Mouse (Mus musculus) c-Kit-positive CD71-negative TER-119-negative erythroid progenitor cells, embryonic 14.5 days (primary cell): ENCODE data around the gene Trim37.

Experiments
- DNase-seq: peaks from one replicate; pipeline ENCODE4 v3.0.0-alpha.2; 2013; ENCODE audit warnings: low read depth

Trim37 gene

GRCm38 (mm10) chr11:87126824-87127816 is at the start of gene Trim37:
Gene Trim37, plus strand, starts transcription at chr11:87127077.
- peak; percentile 79 for DNase-seq

GRCm38 (mm10) chr11:87083712-87084111 is 43.2 kb upstream of the Trim37 start:
- no peak for DNase-seq

- no peak for DNase-seq
Observed at GRCm38 (mm10) chr11:87085461-87085860, 41.4 kb upstream of the Trim37 start.

- DNase-seq: peak; percentile 82
Observed at GRCm38 (mm10) chr11:87086290-87086984, 40.4 kb upstream of the Trim37 start, which contains the start of gene Smg8. Gene Smg8, minus strand, starts transcription at chr11:87086774.

DNA sequence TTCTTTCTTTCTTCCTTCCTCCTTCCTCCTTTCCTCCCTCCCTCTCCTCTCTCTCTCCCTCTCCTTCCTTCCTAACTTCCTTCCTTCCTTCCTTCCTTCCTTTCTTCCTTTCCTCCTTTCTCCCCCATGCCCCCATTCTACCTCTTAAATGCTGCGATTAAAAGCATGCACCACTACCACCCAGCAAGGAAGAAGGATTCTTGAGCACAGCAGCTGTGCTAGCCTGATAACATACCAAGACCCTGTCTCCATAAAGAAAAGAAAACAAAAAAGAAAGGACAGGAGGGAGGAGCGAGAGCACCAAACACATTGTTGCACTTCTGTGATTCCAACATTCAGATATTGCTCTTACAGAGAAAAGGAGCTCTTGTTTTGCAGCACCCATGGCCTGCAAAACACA is 39.7 kb upstream of the Trim37 start:
- no peak for DNase-seq

GRCm38 (mm10) chr11:87108409-87108754 is 18.5 kb upstream of the Trim37 start, which contains the start of gene Prr11:
Gene Prr11, minus strand, starts transcription at chr11:87108708.
- DNase-seq: no peak

DNA sequence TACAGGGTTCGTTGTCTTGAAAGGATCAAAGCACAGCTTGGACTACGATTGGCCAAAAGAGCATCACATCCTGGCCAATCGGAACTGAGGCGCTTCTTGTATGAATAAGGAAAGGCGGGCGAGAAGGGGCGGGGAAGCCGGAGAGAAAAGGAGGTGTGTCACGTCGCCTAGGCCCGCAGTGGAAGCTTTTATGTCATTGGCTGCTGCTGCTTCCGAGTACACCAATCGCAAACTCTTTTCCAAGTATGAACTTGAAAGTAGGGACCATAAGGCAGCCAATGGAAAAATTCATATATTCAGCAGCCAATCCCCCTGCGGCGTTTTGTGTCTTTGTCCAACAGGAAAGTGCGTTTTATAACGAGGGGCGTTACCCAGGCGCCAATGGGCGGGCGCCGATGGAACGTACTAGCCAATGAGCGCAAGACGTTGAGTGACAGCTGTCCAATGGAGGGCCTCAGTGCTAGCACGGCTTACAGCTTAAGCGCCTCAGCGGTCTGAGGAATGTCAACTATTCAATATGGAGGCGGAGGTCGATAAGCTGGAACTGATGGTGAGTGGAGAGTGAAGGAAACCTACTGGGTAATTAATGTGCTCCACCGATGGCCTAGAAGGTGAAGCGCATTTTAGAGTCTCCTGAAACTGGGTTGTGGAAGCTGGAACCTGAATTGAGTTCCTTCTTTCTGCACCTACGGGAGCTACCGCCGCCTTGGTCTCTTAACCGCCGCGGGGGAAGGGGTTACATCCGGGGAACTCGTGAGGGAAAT is 17.9 kb upstream of the Trim37 start, which contains the start of gene Ska2:
TSS of gene Ska2 (plus strand) at position 480 of the 764 bp plus-strand sequence.
- DNase-seq: peak; percentile 98

- DNase-seq: no peak
Observed at GRCm38 (mm10) chr11:87109519-87110171, 17.2 kb upstream of the Trim37 start.

DNA sequence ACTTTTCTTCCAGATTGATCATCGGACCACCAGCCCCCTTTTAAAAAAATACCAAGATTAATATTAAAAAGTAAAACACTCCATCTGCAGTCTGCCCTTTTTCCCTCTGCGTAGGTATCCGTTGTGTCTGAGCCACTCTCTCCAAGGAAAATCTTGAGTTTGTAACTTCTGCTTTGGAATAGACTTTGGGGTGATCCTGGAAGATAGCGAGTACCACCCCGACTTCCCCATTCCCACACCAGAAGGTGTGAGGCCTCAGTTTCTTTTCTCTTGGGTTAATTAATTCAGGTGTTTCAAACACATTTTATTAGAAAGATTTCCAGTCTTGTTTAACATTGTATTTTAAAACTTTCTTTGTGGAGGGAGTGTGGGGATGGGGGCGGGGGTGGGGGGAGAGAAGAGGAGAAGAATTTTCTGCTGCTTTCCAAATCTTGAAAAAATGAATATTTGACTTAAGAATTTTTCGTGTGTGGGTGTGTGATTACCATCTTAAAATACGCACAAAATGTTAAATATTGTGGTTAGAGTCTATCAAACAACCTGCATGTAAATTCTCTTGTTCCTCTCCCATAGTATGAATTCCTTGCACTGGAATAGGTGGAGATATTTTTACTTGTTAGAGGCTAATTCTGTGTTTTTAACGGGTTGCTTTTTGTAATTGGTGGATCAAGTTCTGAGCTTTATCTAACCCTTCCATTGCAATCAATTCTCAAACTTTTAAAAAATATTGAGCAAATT is 16.5 kb upstream of the Trim37 start:
- DNase-seq: no peak

GRCm38 (mm10) chr11:87121864-87122263 is 5.0 kb upstream of the Trim37 start:
- no peak for DNase-seq

- DNase-seq: no peak
Observed at GRCm38 (mm10) chr11:87125562-87125961, 1.3 kb upstream of the Trim37 start.

- DNase-seq: peak; percentile 12
Observed at GRCm38 (mm10) chr11:87126281-87126823, 525 bp upstream of the Trim37 start.

DNA sequence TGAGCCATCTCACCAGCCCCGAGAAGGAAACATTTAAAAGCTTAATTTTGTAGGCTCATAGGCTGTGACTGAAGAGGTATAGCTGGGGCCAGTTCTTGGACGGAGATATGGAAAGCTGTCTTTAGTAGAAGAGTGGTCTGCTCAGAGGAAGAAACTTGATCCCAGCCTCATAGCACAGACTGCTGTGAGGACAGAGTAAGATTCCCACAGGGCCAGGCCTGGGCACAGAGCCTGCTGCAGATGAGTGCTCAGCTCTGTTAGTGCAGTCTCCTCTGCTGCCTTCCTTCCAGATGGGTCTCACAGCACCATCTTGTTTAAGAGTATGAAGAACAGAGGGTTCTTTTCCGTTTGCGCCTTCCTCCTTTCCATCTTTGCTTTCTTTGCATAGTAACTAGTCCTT is 9.4 kb downstream of the Trim37 start:
- DNase-seq: no peak

GRCm38 (mm10) chr11:87158012-87158411 is 31.1 kb downstream of the Trim37 start:
- no peak for DNase-seq

DNA sequence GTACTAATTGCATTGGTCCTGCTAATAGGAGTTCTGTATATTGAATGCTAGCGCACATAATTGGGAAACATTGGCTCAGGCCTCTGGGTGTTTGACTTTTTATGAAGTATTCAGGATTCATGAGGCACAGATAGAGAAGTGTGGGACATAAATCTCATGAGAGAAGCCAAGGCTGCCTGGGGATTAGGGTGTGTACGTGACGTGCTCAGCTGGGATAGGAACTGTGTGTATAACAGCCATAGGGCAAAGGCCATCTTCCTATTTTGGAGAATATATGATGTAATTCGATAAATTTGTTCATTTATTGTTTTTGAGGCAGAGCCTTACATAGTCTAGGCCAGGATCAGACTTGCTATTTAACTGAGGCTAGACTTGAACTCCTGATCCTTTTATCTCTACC is 35.8 kb downstream of the Trim37 start:
- DNase-seq: no peak

GRCm38 (mm10) chr11:87163751-87164150 is 36.9 kb downstream of the Trim37 start:
- DNase-seq: no peak

DNA sequence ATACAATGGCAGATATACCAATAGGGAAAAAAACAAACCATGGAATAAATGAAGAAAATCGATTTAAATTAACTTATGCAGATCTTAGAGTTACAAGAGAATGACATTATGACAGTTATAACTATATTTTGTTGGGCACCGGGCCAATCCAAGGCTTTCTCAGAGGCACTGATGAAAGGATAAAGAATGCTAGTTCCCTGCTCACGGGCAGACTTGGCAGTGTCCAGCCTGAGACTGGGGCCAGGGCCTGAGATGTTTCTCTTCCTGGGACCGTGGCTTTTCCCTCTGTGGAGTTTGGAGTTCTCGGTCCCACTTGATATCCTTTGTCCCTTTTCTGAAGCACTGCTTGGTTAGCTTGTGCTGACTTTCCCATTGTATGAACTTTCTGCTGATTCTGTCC is 46.7 kb downstream of the Trim37 start:
- DNase-seq: no peak

DNA sequence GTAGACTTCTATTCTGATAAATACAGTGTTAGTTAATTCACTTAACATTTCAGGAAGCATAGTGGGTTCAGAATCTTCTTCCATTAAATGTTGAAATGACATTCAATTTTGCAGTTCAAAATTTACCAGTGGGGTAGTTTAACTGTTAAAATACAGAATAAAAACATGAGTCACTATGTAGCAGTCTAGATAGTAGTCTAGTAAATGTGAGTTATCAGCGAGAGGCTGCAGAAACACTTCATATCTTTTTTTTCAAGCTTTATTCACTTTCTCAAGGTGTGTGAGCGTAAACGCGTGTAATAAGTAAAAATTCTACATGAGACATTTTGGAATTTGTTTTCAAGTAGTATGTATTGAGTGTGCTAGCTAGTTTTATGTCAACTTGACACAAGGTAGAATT is 48.2 kb downstream of the Trim37 start:
- no peak for DNase-seq

- DNase-seq: no peak
Observed at GRCm38 (mm10) chr11:87212313-87212712, 85.4 kb downstream of the Trim37 start.

DNA sequence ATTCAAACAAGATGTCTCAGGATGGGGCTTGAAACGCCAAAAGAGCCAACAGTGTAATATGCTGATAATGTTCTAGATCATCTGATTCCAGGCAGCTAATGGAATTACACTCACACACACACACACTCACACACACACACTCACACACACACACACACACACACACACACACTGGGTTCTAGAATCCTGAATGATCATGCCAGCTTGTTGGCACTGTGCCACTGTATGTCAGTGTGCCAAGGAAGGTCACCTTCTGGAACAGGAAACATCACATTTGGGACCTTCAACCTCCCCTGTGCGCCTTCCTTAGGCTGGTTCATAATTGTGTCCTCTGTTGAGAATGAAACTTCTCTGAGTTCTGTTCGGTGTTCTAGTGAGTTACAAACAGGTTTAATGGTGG is 95.8 kb downstream of the Trim37 start:
- DNase-seq: no peak

DNA sequence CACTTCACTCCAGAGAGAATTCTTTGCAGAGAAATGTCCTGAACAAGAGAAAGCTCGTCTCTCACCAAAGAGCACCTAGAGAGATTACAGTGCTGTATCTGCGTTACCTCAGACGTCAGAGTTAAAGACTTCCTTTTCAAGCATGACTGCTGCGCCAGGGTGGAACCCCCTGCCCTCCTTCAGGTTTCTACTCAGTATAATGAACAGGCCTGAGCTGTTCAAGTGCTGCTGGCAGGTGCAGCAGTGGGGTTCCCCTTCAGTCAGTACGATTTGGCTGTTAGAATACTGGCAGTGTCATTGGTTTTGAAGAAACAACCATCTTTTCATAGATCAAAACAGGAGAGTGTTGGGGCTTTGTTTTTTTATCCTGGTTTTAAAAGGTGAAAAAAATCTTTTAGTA is 100.2 kb downstream of the Trim37 start:
- DNase-seq: no peak
